Comparison of ENCODE assay signal across 28 mouse cellular contexts in genomic region chr13:93518753-93519319, GRCm38 (mm10). TPM values are rescaled to one million over a fixed set of nuclear protein-coding genes. Genes with fewer than 3 reads are reported as not detected.
DNase-seq lines count a peak whose midpoint lies in the region; ATAC-seq lines count a peak whose summit lies in the region.
"Had no signal": no experiment of that assay in that cellular context is flagged by ENCODE, and none has a peak within 500 bp of the region (broad histone marks: within the 10 kb centered on the region; RNA-seq: fewer than 3 reads in every experiment).

No protein-coding gene starts in this region.

- no peak overlapping the region for H3K27ac ChIP-seq in limb, embryonic 12.5 days
- H3K27ac ChIP-seq in limb, embryonic 10.5 days = no peak overlapping the region
- peak overlapping the region; percentile 56; the same call in 1 of the 2 replicates for H3K27ac ChIP-seq in embryonic facial prominence, embryonic 14.5 days (replicated peaks; ENCODE audit: low read depth, low read length)
- H3K27ac ChIP-seq in limb, embryonic 15.5 days = peak overlapping the region; percentile 44
- H3K27ac ChIP-seq: forebrain, embryonic 10.5 days; forebrain, embryonic 15.5 days; heart, embryonic 10.5 days; heart, embryonic 15.5 days; hindbrain, embryonic 12.5 days; liver, embryonic 14.5 days; midbrain, embryonic 12.5 days; neural tube, embryonic 15.5 days had no signal

- WGBS in limb, embryonic 12.5 days = 25% methylated on average over 2 of the region's 2 CpGs
- WGBS in limb, embryonic 10.5 days = 12% methylated on average over 2 of the region's 2 CpGs
- WGBS in embryonic facial prominence, embryonic 14.5 days = 19% methylated on average over 2 of the region's 2 CpGs
- 25% methylated on average over 2 of the region's 2 CpGs for WGBS in limb, embryonic 15.5 days

- H3K4me3 ChIP-seq in limb, embryonic 12.5 days (replicated peaks) = no peak overlapping the region
- H3K4me3 ChIP-seq in limb, embryonic 10.5 days = no peak overlapping the region
- no peak overlapping the region for H3K4me3 ChIP-seq in embryonic facial prominence, embryonic 14.5 days (ENCODE audit: low read depth, low read length)
- H3K4me3 ChIP-seq in limb, embryonic 15.5 days = no peak overlapping the region
- H3K4me3 ChIP-seq: forebrain, embryonic 10.5 days; forebrain, embryonic 15.5 days; heart, embryonic 10.5 days; heart, embryonic 15.5 days; hindbrain, embryonic 12.5 days; midbrain, embryonic 12.5 days; neural tube, embryonic 15.5 days had no signal

- H3K4me1 ChIP-seq in limb, embryonic 12.5 days (replicated peaks) = peaks cover 9% of the 10 kb centered on the region
- H3K4me1 ChIP-seq in limb, embryonic 10.5 days = peaks cover 29% of the 10 kb centered on the region
- H3K4me1 ChIP-seq in embryonic facial prominence, embryonic 14.5 days (ENCODE audit: control insufficient read depth, insufficient read depth, low read length) = peaks cover 4% of the 10 kb centered on the region; the same call in 1 of the 2 replicates
- peaks cover 20% of the 10 kb centered on the region for H3K4me1 ChIP-seq in limb, embryonic 15.5 days
- H3K4me1 ChIP-seq: forebrain, embryonic 15.5 days; hindbrain, embryonic 12.5 days; midbrain, embryonic 12.5 days; neural tube, embryonic 15.5 days had no signal

- no peak overlapping the region for H3K9ac ChIP-seq in limb, embryonic 12.5 days (replicated peaks)
- no peak overlapping the region for H3K9ac ChIP-seq in embryonic facial prominence, embryonic 14.5 days (ENCODE audit: low read depth, low read length)
- no peak overlapping the region for H3K9ac ChIP-seq in limb, embryonic 15.5 days
- H3K9ac ChIP-seq: forebrain, embryonic 15.5 days; heart, embryonic 15.5 days; hindbrain, embryonic 12.5 days; liver, embryonic 14.5 days; lung, embryonic 14.5 days; midbrain, embryonic 12.5 days; neural tube, embryonic 15.5 days had no signal

- no peaks in the 10 kb centered on the region for H3K9me3 ChIP-seq in limb, embryonic 12.5 days
- no peaks in the 10 kb centered on the region for H3K9me3 ChIP-seq in limb, embryonic 10.5 days (replicated peaks)
- no peaks in the 10 kb centered on the region for H3K9me3 ChIP-seq in embryonic facial prominence, embryonic 14.5 days (ENCODE audit: control insufficient read depth, low read length)
- no peaks in the 10 kb centered on the region for H3K9me3 ChIP-seq in limb, embryonic 15.5 days
- H3K9me3 ChIP-seq: forebrain, embryonic 10.5 days; forebrain, embryonic 15.5 days; heart, embryonic 10.5 days; heart, embryonic 15.5 days; hindbrain, embryonic 12.5 days; midbrain, embryonic 12.5 days; neural tube, embryonic 15.5 days had no signal

- no peak overlapping the region for H3K4me2 ChIP-seq in limb, embryonic 12.5 days
- H3K4me2 ChIP-seq in embryonic facial prominence, embryonic 14.5 days (ENCODE audit: low read depth, low read length) = no peak overlapping the region
- H3K4me2 ChIP-seq in limb, embryonic 15.5 days = no peak overlapping the region
- H3K4me2 ChIP-seq: forebrain, embryonic 15.5 days; heart, embryonic 15.5 days; hindbrain, embryonic 12.5 days; lung, embryonic 14.5 days; midbrain, embryonic 12.5 days; neural tube, embryonic 15.5 days had no signal

- peak; percentile 52; the same call in 1 of the 2 replicates for ATAC-seq in limb, embryonic 12.5 days (ENCODE audit: insufficient number of reproducible peaks, insufficient read depth, low FRiP score, low TSS enrichment, low read depth)
- peak; percentile 80 for ATAC-seq in embryonic facial prominence, embryonic 14.5 days (ENCODE audit: low read depth)
- peak; percentile 74; the same call in 1 of the 2 replicates for ATAC-seq in limb, embryonic 15.5 days (ENCODE audit: insufficient number of reproducible peaks, low FRiP score, low TSS enrichment, low read depth)
- ATAC-seq: forebrain, embryonic 15.5 days; intestine, embryonic 16.5 days had no signal

- no peaks in the 10 kb centered on the region for H3K27me3 ChIP-seq in limb, embryonic 12.5 days
- H3K27me3 ChIP-seq in limb, embryonic 10.5 days (ENCODE audit: low read depth, poor library complexity, severe bottlenecking) = no peaks in the 10 kb centered on the region
- H3K27me3 ChIP-seq in embryonic facial prominence, embryonic 14.5 days (replicated peaks; ENCODE audit: control insufficient read depth, insufficient read depth, low read length) = no peaks in the 10 kb centered on the region
- H3K27me3 ChIP-seq in limb, embryonic 15.5 days = no peaks in the 10 kb centered on the region
- H3K27me3 ChIP-seq: forebrain, embryonic 15.5 days; heart, embryonic 15.5 days; hindbrain, embryonic 12.5 days; midbrain, embryonic 12.5 days; neural tube, embryonic 15.5 days had no signal

- no peaks in the 10 kb centered on the region for H3K36me3 ChIP-seq in limb, embryonic 12.5 days
- no peaks in the 10 kb centered on the region for H3K36me3 ChIP-seq in limb, embryonic 10.5 days
- no peaks in the 10 kb centered on the region for H3K36me3 ChIP-seq in embryonic facial prominence, embryonic 14.5 days (ENCODE audit: control insufficient read depth, insufficient read depth, low read length)
- no peaks in the 10 kb centered on the region for H3K36me3 ChIP-seq in limb, embryonic 15.5 days
- H3K36me3 ChIP-seq: forebrain, embryonic 10.5 days; forebrain, embryonic 15.5 days; heart, embryonic 10.5 days; heart, embryonic 15.5 days; hindbrain, embryonic 12.5 days; midbrain, embryonic 12.5 days; neural tube, embryonic 15.5 days had no signal

- DNase-seq in limb, embryonic 10.5 days (ENCODE audit: low spot score) = no peak
- DNase-seq in embryo, embryonic 11 days = peak; percentile 56
- peak; percentile 88 for DNase-seq in embryonic facial prominence, embryonic 14.5 days (ENCODE audit: low spot score)
- DNase-seq in urinary bladder, adult 18-20 months (ENCODE audit: low spot score in 2 of 2) = no peak
- DNase-seq in gastrocnemius, postnatal 10 days = no peak
- no peak for DNase-seq in frontal cortex, postnatal 10 days (ENCODE audit: low spot score in 2 of 2)
- DNase-seq: adrenal gland, postnatal 14 days; cerebellum, adult 11 months; cerebellum, adult 9-10 months; gastrocnemius, postnatal 25 days; heart, adult 11 months; kidney, postnatal 14 days; layer of hippocampus, adult 9-11 months; lung, embryonic 14.5 days; lung, postnatal 14 days; retina, postnatal 1 day; right cerebral cortex, postnatal 14 days had no signal

RNA-seq across cellular contexts. Expression of gene Jmy, which starts 19.2 kb away (rescaled TPM):
- 9.0 and 12.5 TPM in 2 replicates for polyA plus RNA-seq in limb, embryonic 12.5 days (2016; fragmentation: Nextera tagmentation; extraction: Ambion mirVana)
- 4.2 and 5.7 TPM in 2 replicates for polyA plus RNA-seq in limb, embryonic 10.5 days (2016; fragmentation: Nextera tagmentation; extraction: Ambion mirVana)
- polyA plus RNA-seq in embryonic facial prominence, embryonic 14.5 days (2014; fragmentation: Nextera tagmentation; extraction: Ambion mirVana) = 6.2 and 6.8 TPM in 2 replicates
- polyA plus RNA-seq in limb, embryonic 15.5 days (2015; fragmentation: Nextera tagmentation; extraction: Ambion mirVana) = 4.6 and 5.7 TPM in 2 replicates
- total RNA-seq in gastrocnemius, postnatal 10 days (2021) = 10 to 100 TPM; 20.9 to 22.9 TPM

Comparison
In these comparisons a context has a peak if more than half of its experiments do, and no peak if none do; other contexts are left out.
1. H3K27ac ChIP-seq: peak in embryonic facial prominence, embryonic 14.5 days (single experiment) and limb, embryonic 15.5 days (single experiment); none in limb, embryonic 12.5 days (single experiment) and limb, embryonic 10.5 days (single experiment).
2. DNase-seq: peak in embryo, embryonic 11 days (single experiment) and embryonic facial prominence, embryonic 14.5 days (single experiment); none in limb, embryonic 10.5 days (single experiment), urinary bladder, adult 18-20 months (0 of 2), gastrocnemius, postnatal 10 days (single experiment) and frontal cortex, postnatal 10 days (0 of 2).
3. Peak in every context shown above with its lines, with median percentiles within 50 percentile points of each other: ATAC-seq.